In genomic region chr2:92183613-92184076, GRCm38 (mm10) we compare ENCODE assay signal across 8 mouse cellular contexts.
DNase-seq lines count a peak whose midpoint lies in the region; ATAC-seq lines count a peak whose summit lies in the region.

No protein-coding gene starts in this region.

- DNase-seq in WW6 (ENCODE audit: low read depth, low spot score) = peak; percentile 67
- peak; percentile 92 to 95 for DNase-seq in cerebellum, postnatal 36 days
- DNase-seq in frontal cortex, postnatal 36 days (ENCODE audit: low spot score in 2 of 2) = peak; percentile 90 to 91
- DNase-seq in left cerebral cortex, adult 11 months (ENCODE audit: low spot score) = peak; percentile 92
- DNase-seq in lung, postnatal 36 days = peak; percentile 94
- DNase-seq in retina, embryonic 14.5 days (ENCODE audit: low spot score) = peak; percentile 91
- DNase-seq in thymus, postnatal 36 days = peak; percentile 93 to 95

- peak overlapping the region; percentile 96 for H3K4me2 ChIP-seq in hindbrain, embryonic 15.5 days

- H3K9me3 ChIP-seq in hindbrain, embryonic 15.5 days = no peaks in the 10 kb centered on the region

- 4% methylated on average over 10 of the region's 40 CpGs for WGBS in hindbrain, embryonic 15.5 days

- peak overlapping the region; percentile 100 for H3K27ac ChIP-seq in hindbrain, embryonic 15.5 days (replicated peaks)

- H3K27me3 ChIP-seq in hindbrain, embryonic 15.5 days = no peaks in the 10 kb centered on the region

- peak; percentile 85 for ATAC-seq in hindbrain, embryonic 15.5 days (ENCODE audit: low FRiP score, low read depth)

- H3K9ac ChIP-seq in hindbrain, embryonic 15.5 days = peak overlapping the region; percentile 83

- peak overlapping the region; percentile 82 for H3K4me3 ChIP-seq in hindbrain, embryonic 15.5 days

- peaks cover 35% of the 10 kb centered on the region for H3K4me1 ChIP-seq in hindbrain, embryonic 15.5 days (replicated peaks)

- H3K36me3 ChIP-seq in hindbrain, embryonic 15.5 days = no peaks in the 10 kb centered on the region

Comparison
In these comparisons a context has a peak if more than half of its experiments do, and no peak if none do; other contexts are left out.
1. Peak in every context shown above with its lines: DNase-seq, ATAC-seq, H3K4me3 ChIP-seq and H3K27ac ChIP-seq.